Mouse (Mus musculus) heart, postnatal 0 days (tissue): ENCODE measurements at regions not wholly inside any gene's neighbourhood (a gene's known extent, or its start where the extent isn't known, plus 50 kb on each side); places are given as distances from the start of the nearest gene placed in this dataset.

ENCODE experiments used
- CTCF ChIP-seq: IDR thresholded peaks from 2 replicates; pipeline ENCODE4 v1.5.1; 2016; ENCODE audit warnings: antibody characterized with exemption, control low read depth, low read depth
- EP300 ChIP-seq: IDR thresholded peaks from 2 replicates; pipeline ENCODE4 v1.6.1; 2016; ENCODE audit warnings: antibody characterized with exemption, low read depth

- TF ChIP-seq CTCF = no peak
- no peak for TF ChIP-seq EP300
Measured at GRCm38 (mm10) chr6:94938949-94939348, 178.1 kb upstream of the Kbtbd8 start.
